Comparison of ENCODE assay signal across 8 mouse cellular contexts in the genomic region with DNA sequence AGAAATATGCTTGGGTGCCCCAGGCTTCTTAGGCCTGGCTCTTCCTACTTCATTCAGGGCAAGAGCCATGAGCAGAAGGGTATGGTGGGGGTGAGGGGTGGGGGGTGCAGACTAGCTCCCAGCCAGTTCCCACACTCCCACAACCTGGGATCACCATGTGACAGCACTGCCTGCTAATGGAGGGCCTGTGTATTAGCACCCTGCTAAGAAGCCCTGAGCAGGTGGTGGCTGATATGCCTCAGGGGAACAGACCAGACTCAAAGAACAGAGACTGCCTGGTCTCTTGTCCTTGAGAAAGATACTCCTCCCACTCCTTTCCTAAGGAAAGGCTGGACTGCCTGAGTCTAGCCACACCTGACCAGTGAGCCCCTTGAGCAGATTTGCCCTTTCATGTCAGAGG. TPM values are rescaled to one million over a fixed set of nuclear protein-coding genes. Genes with fewer than 3 reads are reported as not detected.
A peak's percentile ranks its signal among the peaks of the same experiment; 100 is the strongest.
DNase-seq lines count a peak whose midpoint lies in the region; ATAC-seq and TF ChIP-seq lines count a peak whose summit lies in the region.

No protein-coding gene starts in this region.

- TF ChIP-seq CTCF in lung, adult 2 months (IDR thresholded peaks at IDR 0.05; ENCODE audit: insufficient read depth, low read length) = peak; percentile 13; the same call in 1 of the 2 replicates
- no peak for TF ChIP-seq CTCF in thymus, adult 2 months (IDR thresholded peaks at IDR 0.05; ENCODE audit: borderline replicate concordance, control insufficient read depth, extremely low read depth, insufficient read depth, low read length, poor library complexity)

- no peaks in the 10 kb centered on the region for H3K9me3 ChIP-seq in heart, embryonic 11.5 days (replicated peaks; ENCODE audit: control insufficient read depth, low read length)
- H3K9me3 ChIP-seq in embryonic facial prominence, embryonic 12.5 days = no peaks in the 10 kb centered on the region

- peaks cover 98% of the 10 kb centered on the region for H3K79me2 ChIP-seq in myocyte (ENCODE audit: control insufficient read depth, insufficient read depth)

- no peaks in the 10 kb centered on the region for H3K27me3 ChIP-seq in heart, embryonic 11.5 days (ENCODE audit: control insufficient read depth, insufficient read depth, low read length)
- H3K27me3 ChIP-seq in embryonic facial prominence, embryonic 12.5 days = no peaks in the 10 kb centered on the region
- no peaks in the 10 kb centered on the region for H3K27me3 ChIP-seq in myocyte (ENCODE audit: control insufficient read depth, insufficient read depth, insufficient read length)
- H3K27me3 ChIP-seq in thymus, adult 2 months (ENCODE audit: control insufficient read depth, insufficient read depth, low read length) = no peaks in the 10 kb centered on the region

- H3K4me3 ChIP-seq in heart, embryonic 11.5 days (ENCODE audit: low read depth, low read length) = no peak overlapping the region
- H3K4me3 ChIP-seq in lung, adult 2 months (replicated peaks; ENCODE audit: extremely low read depth, low read depth, low read length) = no peak overlapping the region
- no peak overlapping the region for H3K4me3 ChIP-seq in embryonic facial prominence, embryonic 12.5 days
- H3K4me3 ChIP-seq in myocyte = no peak overlapping the region
- H3K4me3 ChIP-seq in thymus, adult 2 months (ENCODE audit: control insufficient read depth, insufficient read depth, low read length) = no peak overlapping the region

- peak overlapping the region; percentile 6; the same call in 1 of the 2 replicates for H3K27ac ChIP-seq in heart, embryonic 11.5 days (ENCODE audit: low read depth, low read length)
- H3K27ac ChIP-seq in embryonic facial prominence, embryonic 12.5 days = peak overlapping the region; percentile 69
- no peak overlapping the region for H3K27ac ChIP-seq in thymus, adult 2 months (ENCODE audit: control insufficient read depth, insufficient read depth, low read length)

- no peak overlapping the region for H3K9ac ChIP-seq in heart, embryonic 11.5 days (ENCODE audit: low read depth, low read length)
- no peak overlapping the region for H3K9ac ChIP-seq in embryonic facial prominence, embryonic 12.5 days

- H3ac ChIP-seq in myocyte (ENCODE audit: control insufficient read depth, insufficient read length) = no peak overlapping the region

- no peaks in the 10 kb centered on the region for H3K36me3 ChIP-seq in heart, embryonic 11.5 days (ENCODE audit: control insufficient read depth, insufficient read depth, low read length)
- H3K36me3 ChIP-seq in embryonic facial prominence, embryonic 12.5 days = no peaks in the 10 kb centered on the region
- H3K36me3 ChIP-seq in myocyte (ENCODE audit: control insufficient read depth, insufficient read depth) = no peaks in the 10 kb centered on the region
- H3K36me3 ChIP-seq in thymus, adult 2 months (ENCODE audit: control insufficient read depth, insufficient read depth, low read length) = no peaks in the 10 kb centered on the region

- H3K4me1 ChIP-seq in heart, embryonic 11.5 days (ENCODE audit: control insufficient read depth, insufficient read depth, low read length) = peaks cover 56% of the 10 kb centered on the region
- peaks cover 7% of the 10 kb centered on the region for H3K4me1 ChIP-seq in lung, adult 2 months (ENCODE audit: control insufficient read depth, insufficient read depth, low read length)
- peaks cover 29% of the 10 kb centered on the region for H3K4me1 ChIP-seq in embryonic facial prominence, embryonic 12.5 days
- H3K4me1 ChIP-seq in thymus, adult 2 months (replicated peaks; ENCODE audit: control insufficient read depth, insufficient read depth, low read length) = peaks cover 19% of the 10 kb centered on the region

- DNase-seq in heart, adult 9 months (ENCODE audit: low spot score in 2 of 2) = no peak
- DNase-seq in lung, adult 2 months = no peak
- DNase-seq in lung, postnatal 25 days (ENCODE audit: low spot score) = no peak
- DNase-seq in B cell, adult 2 months = no peak
- DNase-seq in thymus, adult 2 months = no peak

- no peak overlapping the region for H3K4me2 ChIP-seq in heart, embryonic 11.5 days
- H3K4me2 ChIP-seq in embryonic facial prominence, embryonic 12.5 days (replicated peaks) = 0 out of 2 replicates have a peak overlapping the region, but pooled peaks have one; percentile 21
- H3K4me2 ChIP-seq in myocyte (ENCODE audit: low read depth) = peak overlapping the region; percentile 40

- TF ChIP-seq POLR2A in lung, adult 2 months (IDR thresholded peaks at IDR 0.05; ENCODE audit: borderline replicate concordance, extremely low read depth, low read depth, low read length) = no peak
- TF ChIP-seq POLR2A in myocyte (IDR thresholded peaks at IDR 0.05; ENCODE audit: insufficient read length, low read depth) = no peak
- no peak for TF ChIP-seq POLR2A in thymus, adult 2 months (IDR thresholded peaks at IDR 0.05; ENCODE audit: control insufficient read depth, extremely low read depth, insufficient read depth, low read length, poor library complexity)

- no peak for ATAC-seq in heart, embryonic 11.5 days (replicated peaks; ENCODE audit: insufficient number of reproducible peaks, low FRiP score, low TSS enrichment)
- ATAC-seq in embryonic facial prominence, embryonic 12.5 days (ENCODE audit: insufficient number of reproducible peaks, insufficient read depth, low FRiP score, low TSS enrichment) = peak; percentile 31; the same call in 1 of the 2 replicates

TF ChIP-seq in myocyte, 11 proteins besides CTCF, POLR2A, EP300 and RAD21:
- TF ChIP-seq TCF3 (IDR thresholded peaks at IDR 0.05; ENCODE audit: insufficient read length, low read depth) = no peak
- TF ChIP-seq MYOG (IDR thresholded peaks at IDR 0.05; ENCODE audit: control insufficient read depth in 1 of 3, insufficient read depth in 1 of 3, insufficient read length in 2 of 3, low read depth in 2 of 3) = peak in 1 of 3 experiments; percentile 22
- TF ChIP-seq MYOD1 (IDR thresholded peaks at IDR 0.05; ENCODE audit: control insufficient read depth in 1 of 3, insufficient read length in 2 of 3, low read depth in 2 of 3) = peak in 1 of 3 experiments; percentile 47

RNA-seq across cellular contexts. Expression of a gene that starts 22.2 kb away (rescaled TPM):
- 20.5 and 24.4 TPM in 2 replicates for polyA plus RNA-seq in heart, embryonic 11.5 days (2014; fragmentation: Nextera tagmentation; extraction: Ambion mirVana)
- 46.4 and 47.3 TPM in 2 replicates for polyA plus RNA-seq in lung, adult 2 months (2012; rRNA removed)
- 35.6 and 36.4 TPM in 2 replicates for polyA plus RNA-seq in embryonic facial prominence, embryonic 12.5 days (2016; fragmentation: Nextera tagmentation; extraction: Ambion mirVana)
- 26.0 TPM for polyA plus RNA-seq in myocyte (2012; fragmentation: generic; extraction: Trizol)
- 205 and 240 TPM in 2 replicates for polyA plus RNA-seq in thymus, adult 2 months (2012; rRNA removed)
